Mouse (Mus musculus): ENCODE results near the gene 3830417A13Rik. TPM values are rescaled to one million over a fixed set of nuclear protein-coding genes. Genes with fewer than 3 reads are reported as not detected.

The 3830417A13Rik gene
- not detected for total RNA-seq (2022)

DNA sequence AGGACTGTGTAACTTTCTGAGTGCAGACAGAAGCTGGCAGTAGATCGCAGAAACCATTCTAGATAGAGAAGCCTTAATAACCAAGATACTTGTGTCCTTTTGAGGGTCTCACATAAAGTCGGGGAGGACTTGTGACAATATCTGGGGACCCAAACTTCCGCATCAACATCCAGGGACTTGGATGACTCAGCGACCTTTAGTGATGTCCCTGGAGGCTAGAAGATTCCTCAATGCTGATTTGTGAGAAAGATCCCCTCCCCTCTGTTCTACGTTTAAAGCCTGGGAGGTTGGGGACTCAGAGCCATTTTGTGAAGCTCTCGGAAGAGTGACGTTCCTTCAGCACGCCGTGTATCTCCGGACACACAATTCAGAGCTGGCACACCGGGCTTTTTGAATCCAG, at the start of gene 3830417A13Rik:
3830417A13Rik (plus strand) TSS at position 301 of the 400 bp plus-strand sequence.
- no peak for DNase-seq (ENCODE audit: low spot score)

DNA sequence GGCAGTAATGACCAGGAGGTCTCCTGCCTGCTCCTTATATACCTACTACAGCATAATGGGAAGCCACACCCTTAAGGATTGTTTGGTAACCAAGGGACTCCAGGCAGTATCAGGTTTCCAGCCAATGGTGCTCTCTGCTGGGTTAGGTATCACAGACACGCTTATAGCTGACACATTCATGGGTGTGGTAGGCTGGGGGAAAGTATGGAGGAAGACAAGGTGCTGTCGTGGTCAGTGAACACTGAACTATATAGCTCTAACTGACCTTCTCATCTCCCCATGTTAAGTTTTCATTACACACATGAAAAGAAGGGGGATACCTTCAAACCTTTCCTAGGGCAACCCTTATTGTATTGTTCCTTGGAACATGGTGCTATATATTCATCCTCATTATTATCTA, 21.2 kb upstream of the 3830417A13Rik start, which contains the start of gene Gm6760:
Gm6760 (minus strand) TSS at position 101 of the 400 bp plus-strand sequence.
- DNase-seq (ENCODE audit: low spot score), result no peak

DNA sequence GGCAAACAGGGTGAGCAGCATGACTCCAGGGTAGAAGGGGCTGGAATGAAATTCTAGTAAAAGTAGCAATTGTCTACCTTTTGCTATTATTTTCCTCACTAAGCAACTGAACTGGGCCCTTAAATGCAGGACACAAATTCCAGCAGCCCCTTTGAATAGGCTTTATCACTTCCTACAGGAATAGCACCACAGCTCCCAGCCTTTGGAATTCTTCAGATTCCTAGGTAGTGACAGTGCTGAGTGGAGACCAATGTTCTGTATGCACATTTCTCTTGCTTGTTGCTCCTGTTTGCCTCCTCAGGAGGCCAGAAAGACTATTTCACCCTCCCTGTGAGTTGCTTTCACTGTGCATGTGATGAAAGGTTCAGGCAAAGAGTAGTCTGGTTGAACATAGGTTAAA, 7.9 kb downstream of the 3830417A13Rik start:
- no peak for DNase-seq (ENCODE audit: low spot score)

Other genes with a start within 250 kb of the 3830417A13Rik start
- not detected for gene Gm6760, start 21.4 kb upstream of the 3830417A13Rik start, total RNA-seq (2022)
- under 1 TPM; 0.22 to 0.78 (median 0.54) TPM for gene Slitrk4, start 103.4 kb downstream of the 3830417A13Rik start, total RNA-seq (2022)

All from heart, adult 8-10 months (tissue).